Mouse (Mus musculus) inflammation-experienced regulatory T-cells, adult 6 months (primary cell): ENCODE results near the gene Nxn. TPM values are rescaled to one million over a fixed set of nuclear protein-coding genes. Genes with fewer than 3 reads are reported as not detected.
"Not testable (repeated sequence)": the region's sequence is repeated elsewhere in the genome, so short reads cannot be mapped to it uniquely, and the experiment has no call there.

Experiments
- ATAC-seq: one replicate; pipeline ENCODE4 v1.8.0; 2017
- polyA plus RNA-seq, 3 experiments: library from polyadenylated mRNA; unstranded; fragments of 100-300 nt; shearing (Covaris generic); gene quantifications; one replicate each; pipeline ENCODE4 v1.2.1; 2017

Gene Nxn
- polyA plus RNA-seq, 3 experiments from 2014 or later: 1.1 to 2.0 (median 1.6) TPM

- ATAC-seq: no peak
These were observed 140.4 kb downstream of the Nxn start for GRCm38 (mm10) chr11:76258511-76258910.

GRCm38 (mm10) chr11:76257386-76257785 is 141.6 kb downstream of the Nxn start:
- ATAC-seq: no peak

GRCm38 (mm10) chr11:76256129-76256528 is 142.8 kb downstream of the Nxn start:
- ATAC-seq: no peak

GRCm38 (mm10) chr11:76255431-76256001 is 143.4 kb downstream of the Nxn start:
- ATAC-seq: no peak

- no peak for ATAC-seq
These were observed 145.0 kb downstream of the Nxn start for GRCm38 (mm10) chr11:76253918-76254264.

GRCm38 (mm10) chr11:76253145-76253917 is 145.6 kb downstream of the Nxn start:
- ATAC-seq: peak; percentile 83

- no peak for ATAC-seq
These were observed 146.9 kb downstream of the Nxn start for GRCm38 (mm10) chr11:76252036-76252435.

- no peak for ATAC-seq
These were observed 151.7 kb downstream of the Nxn start for GRCm38 (mm10) chr11:76247239-76247638.

- ATAC-seq: no peak
These were observed 152.5 kb downstream of the Nxn start for GRCm38 (mm10) chr11:76246439-76246838.

GRCm38 (mm10) chr11:76243811-76244546 is 155.0 kb downstream of the Nxn start:
- peak; percentile 54 for ATAC-seq

GRCm38 (mm10) chr11:76242901-76243810 is 155.8 kb downstream of the Nxn start, which contains the start of the genes Mrm3 and Glod4:
Gene Mrm3 (plus strand): TSS chr11:76243715.
Gene Glod4 (minus strand): TSS chr11:76243725.
- peak; percentile 90 for ATAC-seq

- no peak for ATAC-seq
These were observed 159.2 kb downstream of the Nxn start for GRCm38 (mm10) chr11:76239750-76240149.

- ATAC-seq: no peak
These were observed 162.8 kb downstream of the Nxn start for GRCm38 (mm10) chr11:76236136-76236535.

- ATAC-seq: no peak
These were observed 173.9 kb downstream of the Nxn start for GRCm38 (mm10) chr11:76225051-76225450.

- ATAC-seq: no peak
These were observed 174.3 kb downstream of the Nxn start for GRCm38 (mm10) chr11:76224631-76225030.

- ATAC-seq: peak; percentile 98
These were observed 181.5 kb downstream of the Nxn start, which contains the start of the genes Dbil5 and Gemin4 for GRCm38 (mm10) chr11:76217390-76217800. Gene Dbil5 (plus strand): TSS chr11:76217608. Gene Gemin4 (minus strand): TSS chr11:76217664.

GRCm38 (mm10) chr11:76216681-76217389 is 182.1 kb downstream of the Nxn start:
- no peak for ATAC-seq

- no peak for ATAC-seq
These were observed 182.8 kb downstream of the Nxn start for GRCm38 (mm10) chr11:76216049-76216540.

- no peak for ATAC-seq
These were observed 183.9 kb downstream of the Nxn start for GRCm38 (mm10) chr11:76215011-76215410.

GRCm38 (mm10) chr11:76213841-76214240 is 185.1 kb downstream of the Nxn start:
- ATAC-seq: no peak

GRCm38 (mm10) chr11:76211595-76211994 is 187.3 kb downstream of the Nxn start:
- ATAC-seq: not testable (repeated sequence)
